Mouse (Mus musculus) lung, postnatal 0 days (tissue): ENCODE measurements at regions not wholly inside any gene's neighbourhood (a gene's known extent, or its start where the extent isn't known, plus 50 kb on each side); places are given as distances from the start of the nearest gene placed in this dataset.
"Not testable (repeated sequence)": the region's sequence is repeated elsewhere in the genome, so short reads cannot be mapped to it uniquely, and the experiment has no call there.

Experiments
- ATAC-seq: fragments of 200-750 bp; cut with Nextera tagmentation; 2 replicates; pipeline ENCODE4 v1.8.0; 2017; ENCODE audit warnings: moderate library complexity
- DNase-seq: peaks from one replicate; pipeline ENCODE4 v3.0.0-alpha.2; 2016; ENCODE audit warnings: low spot score
- H3K27ac ChIP-seq: fragments of 300-500 bp; sonication (generic); 2 replicates; pipeline ENCODE4 v1.5.1; 2014; ENCODE audit warnings: antibody characterized with exemption, mild to moderate bottlenecking, low read length, mixed read lengths
- H3K27me3 ChIP-seq: fragments of 300-500 bp; sonication (generic); replicated peaks from 2 replicates; pipeline ENCODE4 v1.6.1; 2014; ENCODE audit warnings: low read length, mixed read lengths; ENCODE audit not compliant: insufficient read depth
- H3K36me3 ChIP-seq: fragments of 300-500 bp; sonication (generic); 2 replicates; pipeline ENCODE4 v1.6.1; 2014; ENCODE audit warnings: low read length, mixed read lengths; ENCODE audit not compliant: insufficient read depth
- H3K4me1 ChIP-seq: fragments of 300-500 bp; sonication (generic); 2 replicates; pipeline ENCODE4 v1.6.1; 2014; ENCODE audit warnings: antibody characterized with exemption, low read depth, low read length, mixed read lengths; ENCODE audit not compliant: insufficient read depth
- H3K4me2 ChIP-seq: fragments of 300-500 bp; sonication (generic); replicated peaks from 2 replicates; pipeline ENCODE4 v1.6.1; 2014; ENCODE audit warnings: low read depth, mild to moderate bottlenecking, low read length, moderate library complexity, mixed read lengths
- H3K4me3 ChIP-seq: fragments of 300-500 bp; sonication (generic); 2 replicates; pipeline ENCODE4 v1.5.1; 2014; ENCODE audit warnings: low read depth, low read length
- H3K9ac ChIP-seq: fragments of 300-500 bp; sonication (generic); replicated peaks from 2 replicates; pipeline ENCODE4 v1.6.1; 2014; ENCODE audit warnings: low read depth, mild to moderate bottlenecking
- H3K9me3 ChIP-seq: fragments of 300-500 bp; sonication (generic); 2 replicates; pipeline ENCODE4 v1.6.1; 2016; ENCODE audit warnings: low read length, mixed read lengths
- CTCF ChIP-seq: IDR thresholded peaks from 2 replicates; pipeline ENCODE4 v1.5.1; 2016; ENCODE audit warnings: antibody characterized with exemption, mild to moderate bottlenecking
- EP300 ChIP-seq: IDR thresholded peaks from 2 replicates; pipeline ENCODE4 v1.6.1; 2016; ENCODE audit warnings: antibody characterized with exemption, mild to moderate bottlenecking, control low read depth
- WGBS: fragments of 180-500 bp; shearing (Covaris S2); extraction: QIAGEN DNeasy Blood & Tissue Kit; methylation state at CpG from one replicate; pipeline ENCODE4 v1.1.7; 2014; 5-methylcytosine and 5-hydroxymethylcytosine counted together

DNA sequence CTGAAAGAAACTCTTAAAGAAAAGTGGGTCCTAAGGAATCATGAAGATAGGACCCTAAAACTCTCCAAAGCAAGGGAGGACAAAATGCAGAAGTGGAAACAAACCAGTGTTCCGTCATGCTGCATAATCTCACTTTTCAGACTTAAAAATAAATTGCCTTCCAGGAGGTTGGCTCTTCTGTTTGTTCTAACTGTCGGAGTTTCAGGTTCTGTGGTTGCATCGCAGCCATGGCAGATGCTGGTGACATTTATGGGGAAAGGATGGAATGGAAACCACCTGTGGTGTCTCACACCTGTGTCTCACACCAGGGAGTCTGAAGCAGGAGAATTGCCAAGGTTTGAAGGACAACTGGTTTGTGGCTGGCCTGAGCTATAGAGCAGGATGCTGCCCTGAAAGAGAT, 50.9 kb upstream of the Hivep1 start:
- Histone ChIP-seq H3K4me1 (no peaks in the 10 kb centered on the region), H3K27me3 (no peaks in the 10 kb centered on the region), H3K27ac (no peak overlapping the region), H3K36me3 (no peaks in the 10 kb centered on the region), H3K9ac (no peak overlapping the region), H3K4me2 (no peak overlapping the region), H3K4me3 (no peak overlapping the region), H3K9me3 (no peaks in the 10 kb centered on the region)
- WGBS, result 73% methylated on average over 3 of the region's 3 CpGs
- TF ChIP-seq CTCF, result no peak
- TF ChIP-seq EP300, result no peak
- ATAC-seq (no peak), DNase-seq (no peak)

DNA sequence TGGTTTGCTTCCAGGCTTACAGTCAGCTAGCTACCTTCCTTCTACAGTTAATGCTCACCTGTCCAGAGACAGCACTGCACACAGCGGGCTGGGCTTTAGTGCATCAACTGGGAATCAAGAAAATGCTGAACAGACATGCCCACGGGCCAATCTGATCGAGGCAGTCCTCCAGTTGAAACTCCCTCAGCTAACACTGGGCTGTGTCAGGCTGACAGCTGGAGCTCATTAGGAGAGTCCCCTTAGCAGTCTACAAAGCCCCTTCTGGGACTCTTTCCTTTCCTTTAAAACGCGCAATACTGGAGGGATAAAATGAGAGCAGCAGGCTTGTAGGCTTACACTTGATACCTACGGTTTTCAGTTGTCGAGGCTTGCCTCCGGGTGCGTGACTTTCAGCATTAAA, 53.9 kb upstream of the Hivep1 start:
- Histone ChIP-seq H3K27me3 (no peaks in the 10 kb centered on the region), H3K4me2 (no peak overlapping the region), H3K9ac (no peak overlapping the region), H3K36me3 (no peaks in the 10 kb centered on the region), H3K27ac (no peak overlapping the region), H3K4me1 (no peaks in the 10 kb centered on the region), H3K4me3 (no peak overlapping the region), H3K9me3 (no peaks in the 10 kb centered on the region)
- DNase-seq, result no peak
- no peak for ATAC-seq
- TF ChIP-seq EP300 (no peak), CTCF (no peak)
- WGBS, result 63% methylated on average over 9 of the region's 9 CpGs

DNA sequence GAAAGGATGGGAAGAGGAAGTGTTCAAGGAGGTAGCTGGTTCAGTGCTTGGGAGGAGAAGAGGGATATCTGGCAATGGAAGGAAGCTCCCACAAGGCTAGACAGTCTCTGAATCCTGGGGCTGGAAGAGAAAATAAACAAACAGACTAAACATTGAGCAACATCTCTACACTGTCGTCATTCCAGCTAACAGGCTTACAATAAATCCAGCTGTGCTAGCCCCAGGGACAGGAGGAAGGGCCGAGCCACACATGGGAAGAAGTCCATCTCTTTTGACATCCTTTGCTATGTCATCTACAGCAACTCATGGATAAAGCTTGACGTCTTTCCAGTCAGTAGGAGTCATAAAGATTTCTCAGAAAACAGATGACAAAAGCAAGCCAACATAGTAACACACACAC, 57.7 kb upstream of the Hivep1 start:
- Histone ChIP-seq H3K4me3 (no peak overlapping the region), H3K27me3 (no peaks in the 10 kb centered on the region), H3K36me3 (no peaks in the 10 kb centered on the region), H3K27ac (no peak overlapping the region), H3K9ac (no peak overlapping the region), H3K4me1 (no peaks in the 10 kb centered on the region), H3K4me2 (no peak overlapping the region), H3K9me3 (no peaks in the 10 kb centered on the region)
- 17% methylated on average over 3 of the region's 3 CpGs for WGBS
- DNase-seq, result peak; percentile 54
- peak; percentile 35; the same call in 1 of the 2 replicates for ATAC-seq
- no peak for TF ChIP-seq CTCF
- TF ChIP-seq EP300, result no peak

DNA sequence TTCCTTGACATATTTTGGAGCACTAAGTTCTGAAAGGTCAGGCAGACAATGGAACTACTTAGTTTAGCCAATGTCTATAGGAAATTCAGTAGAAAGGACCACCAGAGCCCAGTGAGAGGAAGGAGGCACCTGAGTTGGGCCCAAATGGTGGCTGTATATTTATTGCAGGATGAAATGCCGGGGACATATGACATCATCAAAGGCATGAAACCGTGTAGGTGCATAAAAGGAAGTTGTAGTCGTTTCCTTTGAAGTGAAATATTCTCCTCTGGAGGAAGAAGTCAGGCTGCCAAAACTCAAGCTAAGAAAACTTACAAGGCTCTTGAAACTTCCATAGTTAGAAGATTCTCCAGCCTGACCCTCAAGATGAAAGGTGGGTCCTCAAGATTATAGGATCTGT, 75.9 kb upstream of the Hivep1 start:
- DNase-seq (no peak), ATAC-seq (no peak)
- H3K9me3 ChIP-seq, result no peaks in the 10 kb centered on the region
- no peak overlapping the region for H3K9ac ChIP-seq
- H3K27ac ChIP-seq, result no peak overlapping the region
- TF ChIP-seq EP300 (no peak), CTCF (no peak)
- no peaks in the 10 kb centered on the region for H3K27me3 ChIP-seq
- H3K4me2 ChIP-seq, result no peak overlapping the region
- 43% methylated on average over 3 of the region's 3 CpGs for WGBS
- no peak overlapping the region for H3K4me3 ChIP-seq
- H3K4me1 ChIP-seq, result no peaks in the 10 kb centered on the region
- H3K36me3 ChIP-seq, result no peaks in the 10 kb centered on the region

DNA sequence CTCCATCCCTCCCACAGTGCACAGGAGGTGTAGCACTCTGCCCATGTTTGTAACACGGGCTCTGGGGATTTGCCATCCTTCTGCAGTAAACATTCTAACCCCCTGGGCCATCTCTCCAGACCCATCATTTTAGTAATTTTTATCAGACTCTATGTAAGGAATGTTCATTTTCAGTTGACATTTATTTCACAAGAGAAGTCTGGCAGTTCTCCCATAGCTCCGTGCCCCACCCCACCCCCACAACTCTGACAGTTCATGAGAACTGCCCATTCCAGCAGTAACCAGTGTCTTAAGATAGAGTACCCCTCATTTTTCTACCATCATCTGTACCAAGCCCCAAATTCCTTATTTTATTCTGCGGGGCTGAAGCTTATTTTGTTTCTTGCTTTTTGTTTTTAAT, 88.9 kb upstream of the Hivep1 start:
- no peaks in the 10 kb centered on the region for H3K9me3 ChIP-seq
- no peaks in the 10 kb centered on the region for H3K4me1 ChIP-seq
- no peak overlapping the region for H3K4me2 ChIP-seq
- DNase-seq (peak; percentile 22), ATAC-seq (peak; percentile 32; the same call in 1 of the 2 replicates)
- no peak overlapping the region for H3K9ac ChIP-seq
- no peak for TF ChIP-seq CTCF
- no peak for TF ChIP-seq EP300
- H3K27ac ChIP-seq, result no peak overlapping the region
- no peaks in the 10 kb centered on the region for H3K36me3 ChIP-seq
- H3K27me3 ChIP-seq, result no peaks in the 10 kb centered on the region
- no peak overlapping the region for H3K4me3 ChIP-seq
- 56% methylated on average over 3 of the region's 3 CpGs for WGBS

DNA sequence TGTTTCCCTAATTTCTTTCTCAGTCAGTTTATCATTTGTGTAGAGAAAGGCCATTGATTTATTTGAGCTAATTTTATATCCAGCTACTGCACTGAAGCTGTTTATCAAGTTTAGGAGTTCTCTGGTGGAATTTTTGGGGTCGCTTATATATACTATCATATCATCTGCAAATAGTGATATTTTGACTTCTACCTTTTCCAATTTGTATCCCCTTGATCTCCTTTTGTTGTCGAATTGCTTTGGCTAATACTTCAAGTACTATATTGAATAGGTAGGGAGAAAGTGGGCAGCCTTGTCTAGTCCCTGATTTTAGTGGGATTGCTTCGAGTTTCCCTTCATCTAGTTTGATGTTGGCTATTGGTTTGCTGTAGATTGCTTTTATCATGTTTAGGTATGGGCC, 90.9 kb upstream of the Hivep1 start:
- H3K4me1 ChIP-seq, H3K36me3 ChIP-seq, H3K9ac ChIP-seq, H3K27ac ChIP-seq, H3K27me3 ChIP-seq, DNase-seq, H3K4me2 ChIP-seq, ATAC-seq, H3K4me3 ChIP-seq, H3K9me3 ChIP-seq: not testable (repeated sequence)
- 80% methylated on average over 3 of the region's 3 CpGs for WGBS

DNA sequence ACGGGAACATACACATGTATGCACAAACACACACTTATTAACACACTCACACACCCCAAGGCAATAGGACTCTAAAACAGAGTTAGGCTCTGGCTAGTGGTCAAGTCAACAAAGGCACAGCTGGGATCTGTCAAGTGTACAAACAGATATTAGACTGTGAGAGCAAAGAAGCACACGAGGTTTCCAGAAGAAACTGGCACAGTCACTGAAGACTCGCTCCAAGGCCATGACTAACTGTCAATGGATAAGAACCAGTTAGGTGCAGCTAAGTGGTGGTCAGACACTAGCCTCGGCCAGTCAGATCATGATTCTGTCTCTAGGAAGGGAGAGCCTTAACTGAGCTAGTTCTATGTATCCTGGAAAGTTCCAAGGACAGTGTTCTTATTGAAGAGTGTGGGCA, 93.9 kb upstream of the Hivep1 start:
- H3K36me3 ChIP-seq, result no peaks in the 10 kb centered on the region
- H3K4me1 ChIP-seq, result no peaks in the 10 kb centered on the region
- no peaks in the 10 kb centered on the region for H3K9me3 ChIP-seq
- H3K27ac ChIP-seq, result no peak overlapping the region
- DNase-seq (peak; percentile 82), ATAC-seq (peak; percentile 89)
- WGBS, result 48% methylated on average over 4 of the region's 4 CpGs
- no peak overlapping the region for H3K4me2 ChIP-seq
- H3K27me3 ChIP-seq, result no peaks in the 10 kb centered on the region
- H3K9ac ChIP-seq, result no peak overlapping the region
- TF ChIP-seq CTCF (no peak), EP300 (no peak)
- H3K4me3 ChIP-seq, result no peak overlapping the region
